Mouse (Mus musculus) brain, embryonic 14.5 days (tissue): Measurements from ENCODE around the gene Gpn1.

Source experiments
- CTCF ChIP-seq: fragments of 200-500 bp; IDR thresholded peaks from 2 replicates; pipeline ENCODE4 v1.5.1; 2012; ENCODE audit warnings: inconsistent platforms, mild to moderate bottlenecking, moderate library complexity, borderline replicate concordance; ENCODE audit not compliant: insufficient read depth, insufficient read length; ENCODE audit errors: extremely low read depth
- POLR2A ChIP-seq: fragments of 200-500 bp; IDR thresholded peaks from 2 replicates; pipeline ENCODE4 v1.6.1; 2012; ENCODE audit warnings: mild to moderate bottlenecking, inconsistent platforms, borderline replicate concordance; ENCODE audit not compliant: poor library complexity, insufficient read depth, insufficient read length, severe bottlenecking; ENCODE audit errors: extremely low read depth

DNA sequence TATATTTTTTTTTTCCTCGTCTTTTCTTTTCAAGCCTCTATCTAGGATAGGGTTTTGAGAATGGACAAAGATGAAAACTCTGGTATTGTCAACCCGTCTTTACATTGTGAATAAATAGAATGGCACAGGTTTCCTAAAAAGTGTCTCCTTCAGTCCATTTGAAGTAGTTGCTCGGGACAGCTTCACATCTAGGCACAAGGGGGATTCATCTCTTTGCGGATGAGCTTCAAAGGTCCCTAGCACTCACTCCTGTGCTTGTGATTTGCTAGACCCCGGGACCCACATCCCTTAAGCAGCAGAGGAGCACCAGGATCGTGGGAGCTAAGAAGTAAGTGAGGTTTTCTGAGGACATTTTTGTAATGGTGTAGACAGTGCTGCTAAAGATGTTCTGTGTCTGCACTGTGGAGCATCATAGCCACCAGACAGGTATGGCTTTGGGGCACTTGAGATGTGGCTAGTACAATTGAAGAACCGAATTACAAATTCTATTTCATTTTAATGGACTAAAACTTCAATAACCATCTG lies 41.6 kb upstream of the Gpn1 start:
- TF ChIP-seq CTCF, result no peak
- TF ChIP-seq POLR2A, result no peak
